Mouse (Mus musculus): ENCODE data around the gene Cacna1c. TPM values are rescaled to one million over a fixed set of nuclear protein-coding genes. Genes with fewer than 3 reads are reported as not detected.

Gene Cacna1c
- polyA plus RNA-seq, 1 experiment = not detected

DNA sequence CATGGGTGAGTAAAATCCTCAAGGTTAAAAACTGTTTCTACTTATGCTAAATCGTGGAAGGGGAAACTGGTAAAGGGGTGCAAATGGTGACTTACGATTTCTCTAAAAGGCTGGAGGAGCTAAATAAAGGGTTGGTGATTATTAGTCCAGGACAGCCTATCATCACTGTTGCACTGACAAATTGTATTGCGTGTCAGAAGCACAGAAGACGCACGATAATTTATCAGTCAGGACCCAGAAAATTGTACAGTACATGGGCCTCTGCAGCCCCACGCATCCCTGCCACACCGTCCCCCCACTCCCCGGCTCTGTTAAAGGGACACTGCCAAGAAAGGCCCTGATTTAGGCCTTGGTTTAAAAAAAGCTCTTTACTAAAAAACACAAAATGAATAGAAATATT lies 352.7 kb downstream of the Cacna1c start:
- Histone ChIP-seq H3K4me2 (ENCODE audit: low read depth) (no peak overlapping the region), H3K79me2 (ENCODE audit: control insufficient read depth, insufficient read depth) (no peaks in the 10 kb centered on the region), H3ac (ENCODE audit: control insufficient read depth, insufficient read length) (no peak overlapping the region), H3K27me3 (ENCODE audit: control insufficient read depth, insufficient read depth, insufficient read length) (no peaks in the 10 kb centered on the region), H3K4me3 (no peak overlapping the region), H3K36me3 (ENCODE audit: control insufficient read depth, insufficient read depth) (no peaks in the 10 kb centered on the region)
- TF ChIP-seq SRF (IDR thresholded peaks at IDR 0.05; ENCODE audit: control insufficient read depth, insufficient read length, low read depth) (no peak), POLR2A (IDR thresholded peaks at IDR 0.05; ENCODE audit: insufficient read length, low read depth) (no peak), MAX (IDR thresholded peaks at IDR 0.05; ENCODE audit: low read depth) (no peak), E2F4 (IDR thresholded peaks at IDR 0.05; ENCODE audit: insufficient read depth) (no peak), MYOG (IDR thresholded peaks at IDR 0.05; ENCODE audit: control insufficient read depth in 1 of 3, insufficient read depth in 1 of 3, insufficient read length in 2 of 3, low read depth in 2 of 3) (no peak), USF1 (IDR thresholded peaks at IDR 0.05; ENCODE audit: low read depth) (no peak), POLR2AphosphoS2 (IDR thresholded peaks at IDR 0.05; ENCODE audit: insufficient read length, low read depth) (no peak), TCF12 (IDR thresholded peaks at IDR 0.05; ENCODE audit: insufficient read depth, poor library complexity, severe bottlenecking) (no peak), TCF3 (IDR thresholded peaks at IDR 0.05; ENCODE audit: insufficient read length, low read depth) (no peak), MYOD1 (IDR thresholded peaks at IDR 0.05; ENCODE audit: control insufficient read depth in 1 of 3, insufficient read length in 2 of 3, low read depth in 2 of 3) (no peak), REST (IDR thresholded peaks at IDR 0.05; ENCODE audit: insufficient read depth, insufficient read length) (no peak)

DNA sequence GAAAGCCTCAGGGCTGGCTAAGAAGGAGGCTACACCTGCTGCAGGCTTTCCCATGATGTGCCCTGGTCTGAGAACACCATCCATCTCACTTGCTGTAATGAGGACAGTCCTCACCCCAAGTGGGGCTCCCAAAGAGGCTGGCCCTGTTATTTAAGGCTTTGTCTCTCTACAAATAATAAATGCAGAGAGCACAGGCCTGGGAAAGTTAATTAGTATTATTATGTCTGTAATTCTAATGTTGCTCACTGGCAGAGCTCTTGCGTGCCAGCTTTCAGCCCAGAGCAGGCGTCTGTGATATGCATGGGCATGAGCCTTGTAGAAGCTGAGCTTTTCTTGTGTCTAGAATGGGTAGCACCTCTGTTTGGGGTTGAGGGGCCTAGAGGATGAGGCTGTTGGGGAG lies 354.3 kb downstream of the Cacna1c start:
- Histone ChIP-seq H3K4me2 (ENCODE audit: low read depth) (no peak overlapping the region), H3K27me3 (ENCODE audit: control insufficient read depth, insufficient read depth, insufficient read length) (no peaks in the 10 kb centered on the region), H3K4me3 (no peak overlapping the region), H3K79me2 (ENCODE audit: control insufficient read depth, insufficient read depth) (no peaks in the 10 kb centered on the region), H3ac (ENCODE audit: control insufficient read depth, insufficient read length) (no peak overlapping the region), H3K36me3 (ENCODE audit: control insufficient read depth, insufficient read depth) (no peaks in the 10 kb centered on the region)
- TF ChIP-seq CEBPB (IDR thresholded peaks at IDR 0.05; ENCODE audit: insufficient read depth, poor library complexity, severe bottlenecking) (no peak), POLR2AphosphoS2 (IDR thresholded peaks at IDR 0.05; ENCODE audit: insufficient read length, low read depth) (no peak), POLR2A (IDR thresholded peaks at IDR 0.05; ENCODE audit: insufficient read length, low read depth) (no peak), E2F4 (IDR thresholded peaks at IDR 0.05; ENCODE audit: insufficient read depth) (no peak), TCF3 (IDR thresholded peaks at IDR 0.05; ENCODE audit: insufficient read length, low read depth) (no peak), MYOD1 (IDR thresholded peaks at IDR 0.05; ENCODE audit: control insufficient read depth in 1 of 3, insufficient read length in 2 of 3, low read depth in 2 of 3) (no peak), USF1 (IDR thresholded peaks at IDR 0.05; ENCODE audit: low read depth) (no peak), REST (IDR thresholded peaks at IDR 0.05; ENCODE audit: insufficient read depth, insufficient read length) (no peak), TCF12 (IDR thresholded peaks at IDR 0.05; ENCODE audit: insufficient read depth, poor library complexity, severe bottlenecking) (no peak), MAX (IDR thresholded peaks at IDR 0.05; ENCODE audit: low read depth) (no peak), SRF (IDR thresholded peaks at IDR 0.05; ENCODE audit: control insufficient read depth, insufficient read length, low read depth) (no peak), MYOG (IDR thresholded peaks at IDR 0.05; ENCODE audit: control insufficient read depth in 1 of 3, insufficient read depth in 1 of 3, insufficient read length in 2 of 3, low read depth in 2 of 3) (no peak)

DNA sequence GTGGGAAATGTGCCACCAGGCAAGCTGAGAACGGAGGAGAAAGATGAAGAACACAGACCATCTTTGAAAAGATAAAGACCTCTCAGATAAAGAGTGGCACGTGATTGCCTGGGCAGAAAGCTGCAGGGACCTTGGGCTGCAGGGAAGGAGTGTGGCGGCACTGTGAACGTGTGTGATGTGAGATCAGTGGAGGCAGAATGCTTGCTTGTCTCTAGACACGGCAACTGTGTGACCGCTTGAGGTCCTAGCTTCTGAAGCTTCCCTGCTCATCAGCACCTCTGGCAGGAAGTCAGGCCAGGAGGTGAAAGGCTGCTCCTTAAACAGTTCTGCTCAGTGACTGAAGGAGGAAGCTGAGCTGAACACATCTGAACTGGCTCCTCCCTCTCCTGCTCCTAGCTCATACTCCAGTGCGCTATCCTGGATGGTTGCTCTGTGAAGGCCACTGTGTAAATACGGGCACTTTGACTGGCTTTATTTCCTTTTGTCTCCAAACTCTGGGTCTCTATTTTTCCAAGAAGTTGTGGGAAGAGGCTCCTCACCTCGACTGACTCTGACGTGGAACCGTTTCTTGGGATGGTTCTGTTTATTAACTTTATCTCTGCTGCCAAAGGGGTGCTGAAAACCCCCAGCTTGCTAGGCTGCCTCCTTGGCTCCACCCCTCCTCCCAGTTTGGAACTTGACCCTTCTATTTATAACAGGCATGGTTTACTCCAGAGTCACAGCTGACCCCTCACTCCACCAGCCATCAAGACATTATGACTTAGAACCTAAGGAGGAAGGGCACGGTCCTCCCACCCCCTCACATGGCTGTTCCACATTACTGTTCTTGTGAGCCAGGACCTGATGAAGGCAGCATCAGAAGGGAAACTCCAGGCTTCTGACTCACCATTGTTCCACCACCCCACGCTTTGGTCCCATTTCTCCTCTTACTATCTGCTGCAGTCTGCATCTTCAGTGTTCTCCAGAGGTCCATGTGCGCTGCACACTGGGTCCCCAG lies 357.0 kb downstream of the Cacna1c start:
- Histone ChIP-seq H3ac (ENCODE audit: control insufficient read depth, insufficient read length) (no peak overlapping the region), H3K27me3 (ENCODE audit: control insufficient read depth, insufficient read depth, insufficient read length) (no peaks in the 10 kb centered on the region), H3K79me2 (ENCODE audit: control insufficient read depth, insufficient read depth) (no peaks in the 10 kb centered on the region), H3K4me3 (no peak overlapping the region), H3K36me3 (ENCODE audit: control insufficient read depth, insufficient read depth) (no peaks in the 10 kb centered on the region), H3K4me2 (ENCODE audit: low read depth) (no peak overlapping the region)
- TF ChIP-seq SRF (IDR thresholded peaks at IDR 0.05; ENCODE audit: control insufficient read depth, insufficient read length, low read depth) = no peak
- no peak for TF ChIP-seq POLR2A (IDR thresholded peaks at IDR 0.05; ENCODE audit: insufficient read length, low read depth)
- no peak for TF ChIP-seq MYOG (IDR thresholded peaks at IDR 0.05; ENCODE audit: control insufficient read depth in 1 of 3, insufficient read depth in 1 of 3, insufficient read length in 2 of 3, low read depth in 2 of 3)
- TF ChIP-seq REST (IDR thresholded peaks at IDR 0.05; ENCODE audit: insufficient read depth, insufficient read length) = no peak
- no peak for TF ChIP-seq CEBPB (IDR thresholded peaks at IDR 0.05; ENCODE audit: insufficient read depth, poor library complexity, severe bottlenecking)
- no peak for TF ChIP-seq TCF12 (IDR thresholded peaks at IDR 0.05; ENCODE audit: insufficient read depth, poor library complexity, severe bottlenecking)
- no peak for TF ChIP-seq MYOD1 (IDR thresholded peaks at IDR 0.05; ENCODE audit: control insufficient read depth in 1 of 3, insufficient read length in 2 of 3, low read depth in 2 of 3)

DNA sequence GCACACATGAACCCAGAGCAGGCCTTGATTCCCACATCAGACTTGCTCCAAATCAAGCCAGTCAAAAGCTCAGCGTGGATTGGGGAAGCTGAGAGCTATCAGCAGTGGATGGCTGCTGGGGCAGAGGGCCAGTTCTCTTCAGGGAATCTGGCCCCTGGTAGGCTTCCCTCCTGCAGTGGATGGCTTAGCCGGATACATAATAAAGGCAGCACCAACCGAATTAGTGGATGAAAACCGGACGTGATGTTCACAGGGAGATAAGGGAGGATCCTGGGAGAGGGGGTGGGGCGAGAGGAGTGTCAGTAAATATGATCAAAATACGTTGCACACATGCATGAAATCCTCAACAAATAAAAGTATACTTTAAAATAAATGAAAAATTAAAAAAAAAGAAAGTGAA lies 359.5 kb downstream of the Cacna1c start:
- TF ChIP-seq MYOG (IDR thresholded peaks at IDR 0.05; ENCODE audit: control insufficient read depth in 1 of 3, insufficient read depth in 1 of 3, insufficient read length in 2 of 3, low read depth in 2 of 3) (no peak), USF1 (IDR thresholded peaks at IDR 0.05; ENCODE audit: low read depth) (no peak), POLR2A (IDR thresholded peaks at IDR 0.05; ENCODE audit: insufficient read length, low read depth) (no peak), CEBPB (IDR thresholded peaks at IDR 0.05; ENCODE audit: insufficient read depth, poor library complexity, severe bottlenecking) (no peak), MYOD1 (IDR thresholded peaks at IDR 0.05; ENCODE audit: control insufficient read depth in 1 of 3, insufficient read length in 2 of 3, low read depth in 2 of 3) (no peak), E2F4 (IDR thresholded peaks at IDR 0.05; ENCODE audit: insufficient read depth) (no peak), POLR2AphosphoS2 (IDR thresholded peaks at IDR 0.05; ENCODE audit: insufficient read length, low read depth) (no peak), TCF3 (IDR thresholded peaks at IDR 0.05; ENCODE audit: insufficient read length, low read depth) (no peak), MAX (IDR thresholded peaks at IDR 0.05; ENCODE audit: low read depth) (no peak), TCF12 (IDR thresholded peaks at IDR 0.05; ENCODE audit: insufficient read depth, poor library complexity, severe bottlenecking) (no peak), REST (IDR thresholded peaks at IDR 0.05; ENCODE audit: insufficient read depth, insufficient read length) (no peak), SRF (IDR thresholded peaks at IDR 0.05; ENCODE audit: control insufficient read depth, insufficient read length, low read depth) (no peak)
- no peaks in the 10 kb centered on the region for H3K79me2 ChIP-seq (ENCODE audit: control insufficient read depth, insufficient read depth)
- H3ac ChIP-seq (ENCODE audit: control insufficient read depth, insufficient read length) = no peak overlapping the region
- H3K4me3 ChIP-seq = no peak overlapping the region
- H3K4me2 ChIP-seq (ENCODE audit: low read depth) = no peak overlapping the region
- H3K27me3 ChIP-seq (ENCODE audit: control insufficient read depth, insufficient read depth, insufficient read length) = no peaks in the 10 kb centered on the region
- H3K36me3 ChIP-seq (ENCODE audit: control insufficient read depth, insufficient read depth) = no peaks in the 10 kb centered on the region

All from myocyte (in vitro differentiated cells).